In genomic region chr9:45055082-45055713, GRCm38 (mm10) we compare ENCODE assay signal across 8 mouse cellular contexts. TPM values are rescaled to one million over a fixed set of nuclear protein-coding genes. Genes with fewer than 3 reads are reported as not detected.
DNase-seq lines count a peak whose midpoint lies in the region; ATAC-seq and TF ChIP-seq lines count a peak whose summit lies in the region.

Mpzl3 (plus strand) TSS chr9:45055186.

- peak; percentile 99 for ATAC-seq in hindbrain, postnatal 0 days

- peaks cover 23% of the 10 kb centered on the region; the same call in 1 of the 2 replicates for H3K27me3 ChIP-seq in hindbrain, postnatal 0 days (ENCODE audit: insufficient read depth, low read length)

- no peak for TF ChIP-seq CTCF in gastrocnemius, adult 2 months (IDR thresholded peaks at IDR 0.05)
- peak; percentile 38; the same call in 1 of the 2 replicates for TF ChIP-seq CTCF in hindbrain, postnatal 0 days (IDR thresholded peaks at IDR 0.05; ENCODE audit: low read depth)
- no peak for TF ChIP-seq CTCF in left cerebral cortex, adult 2 months (IDR thresholded peaks at IDR 0.05)

- intact Hi-C loops in gastrocnemius, adult 2 months (cut with DNase I) = loop anchor here (5.0 kb wide), 1 partner anchor 67 kb away; no protein-coding TSS in a partner anchor
- intact Hi-C loops in left cerebral cortex, adult 2 months (cut with DNase I) = loop anchor here (2.0 kb wide), 3 partner anchors 64 to 90 kb away; partner anchors contain the start of gene Ube4a

- whole genome bisulfite sequencing in hindbrain, postnatal 0 days = under 1% methylated on average over 33 of the region's 33 CpGs
- 6% methylated on average over 30 of the region's 33 CpGs for WGBS in macrophage (ENCODE audit: missing documents)

- peak within 1 kb of the TSS; percentile 87 for H3K4me3 ChIP-seq in gastrocnemius, adult 2 months
- H3K4me3 ChIP-seq in hindbrain, postnatal 0 days (ENCODE audit: low read length) = peak within 1 kb of the TSS; percentile 53
- peak within 1 kb of the TSS; percentile 88 for H3K4me3 ChIP-seq in left cerebral cortex, adult 2 months
- H3K4me3 ChIP-seq in macrophage (ENCODE audit: inconsistent target) = peak within 1 kb of the TSS; percentile 22

- peak within 1 kb of the TSS; percentile 47 for H3K9ac ChIP-seq in hindbrain, postnatal 0 days (replicated peaks; ENCODE audit: low read length)

- H3K4me2 ChIP-seq in hindbrain, postnatal 0 days (ENCODE audit: low read depth, low read length) = peak within 1 kb of the TSS; percentile 69

- peak within 1 kb of the TSS; percentile 91 for H3K27ac ChIP-seq in gastrocnemius, adult 2 months
- peak within 1 kb of the TSS; percentile 97 for H3K27ac ChIP-seq in hindbrain, postnatal 0 days
- peak within 1 kb of the TSS; percentile 98 for H3K27ac ChIP-seq in left cerebral cortex, adult 2 months
- H3K27ac ChIP-seq in macrophage = no peak within 1 kb of the TSS

- H3K9me3 ChIP-seq in hindbrain, postnatal 0 days (ENCODE audit: low read length) = no peaks in the 10 kb centered on the region

- peak; percentile 97 for DNase-seq in R1 (ENCODE audit: low read depth, low spot score)
- DNase-seq in cerebellum, postnatal 25 days = peak; percentile 93 to 94
- peak; percentile 81 for DNase-seq in gastrocnemius, adult 2 months
- DNase-seq in hindbrain, postnatal 0 days (ENCODE audit: low spot score) = peak; percentile 97
- peak; percentile 83 to 85 for DNase-seq in left cerebral cortex, adult 2 months (ENCODE audit: extremely low spot score in 1 of 2, low spot score in 2 of 2)
- peak; percentile 86 for DNase-seq in right cerebral cortex, adult 18-20 months
- DNase-seq in urinary bladder, adult 2 months (ENCODE audit: low spot score) = peak; percentile 70

- H3K4me1 ChIP-seq in hindbrain, postnatal 0 days (ENCODE audit: insufficient read depth, low read length) = peaks cover 3% of the 10 kb centered on the region; the same call in 1 of the 2 replicates

- no peaks in the 10 kb centered on the region for H3K36me3 ChIP-seq in hindbrain, postnatal 0 days (ENCODE audit: insufficient read depth, low read length)
- H3K36me3 ChIP-seq in macrophage (ENCODE audit: inconsistent target) = no peaks in the 10 kb centered on the region

- no peaks in the 10 kb centered on the region for H3K79me2 ChIP-seq in macrophage (ENCODE audit: inconsistent target)

RNA-seq across cellular contexts. Expression of gene Mpzl3, which starts in this region (rescaled TPM):
- 1 to 10 TPM; 1.7 to 2.0 TPM for total RNA-seq in gastrocnemius, adult 2 months (2021)
- 0.50 and 1.8 TPM in 2 replicates for total RNA-seq in hindbrain, postnatal 0 days (2014; rRNA removed)
- 1.2 and 1.6 TPM in 2 replicates for polyA plus RNA-seq in hindbrain, postnatal 0 days (2015; fragmentation: Nextera tagmentation; extraction: Ambion mirVana)
- 1 to 10 TPM; 3.9 to 5.0 TPM for total RNA-seq in left cerebral cortex, adult 2 months (2021)
- total RNA-seq in macrophage (2018; cell fraction: chromatin; rRNA removed) = 1 to 10 TPM in 10 of 26 experiments, under 1 TPM in 11, not detected in 5; 0.18 to 2.7 (median 0.89) TPM
- total RNA-seq in macrophage (2018; cell fraction: cytosol; rRNA removed) = under 1 TPM; 0.14 to 0.81 (median 0.45) TPM
- 1 to 10 TPM in 12 of 26 experiments, under 1 TPM in 14; 0.17 to 2.2 (median 0.78) TPM for total RNA-seq in macrophage (2018; cell fraction: nucleus; rRNA removed)
- 0.20 to 0.46 TPM (median 0.29 TPM) in 3 replicates for polyA plus RNA-seq in macrophage (2018)
- 11.0 and 11.4 TPM in 2 replicates for polyA plus RNA-seq in urinary bladder, adult 2 months (2012; rRNA removed)

Comparison
In these comparisons a context has a peak if more than half of its experiments do, and no peak if none do; other contexts are left out.
1. H3K4me3 ChIP-seq: peak in every context shown above with its lines; median percentile 88 in left cerebral cortex, adult 2 months; 87 in gastrocnemius, adult 2 months; 53 in hindbrain, postnatal 0 days; 22 in macrophage.